Mouse (Mus musculus) cerebellum, postnatal 25 days (tissue): ENCODE results near the gene Prex1.

Experiments used
- DNase-seq, 2 experiments: peaks; one replicate each; pipeline ENCODE4 v3.0.0; 2021; ENCODE audit warnings: mixed read lengths in 2 of 2

The Prex1 gene

DNA sequence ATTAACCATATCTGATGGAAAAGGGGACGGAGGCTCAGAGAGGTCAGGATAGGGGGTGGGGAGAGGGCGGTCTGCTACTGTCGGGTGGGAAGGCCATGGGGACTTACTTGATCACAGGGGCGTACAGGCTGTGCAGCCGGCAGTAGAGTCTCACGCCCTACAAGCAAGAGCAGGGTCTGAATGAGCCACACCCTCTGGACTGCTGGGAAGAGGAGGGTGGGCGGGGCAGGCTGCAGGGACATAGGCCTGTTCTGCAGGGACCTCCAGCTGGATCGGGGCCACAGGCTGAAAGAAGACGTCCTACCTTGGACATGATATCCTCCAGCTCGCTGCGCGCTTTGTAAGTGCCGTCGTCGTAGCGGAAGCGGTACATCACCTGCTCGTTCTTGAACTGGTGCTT lies 112.2 kb downstream of the Prex1 start:
- DNase-seq, result no peak

DNA sequence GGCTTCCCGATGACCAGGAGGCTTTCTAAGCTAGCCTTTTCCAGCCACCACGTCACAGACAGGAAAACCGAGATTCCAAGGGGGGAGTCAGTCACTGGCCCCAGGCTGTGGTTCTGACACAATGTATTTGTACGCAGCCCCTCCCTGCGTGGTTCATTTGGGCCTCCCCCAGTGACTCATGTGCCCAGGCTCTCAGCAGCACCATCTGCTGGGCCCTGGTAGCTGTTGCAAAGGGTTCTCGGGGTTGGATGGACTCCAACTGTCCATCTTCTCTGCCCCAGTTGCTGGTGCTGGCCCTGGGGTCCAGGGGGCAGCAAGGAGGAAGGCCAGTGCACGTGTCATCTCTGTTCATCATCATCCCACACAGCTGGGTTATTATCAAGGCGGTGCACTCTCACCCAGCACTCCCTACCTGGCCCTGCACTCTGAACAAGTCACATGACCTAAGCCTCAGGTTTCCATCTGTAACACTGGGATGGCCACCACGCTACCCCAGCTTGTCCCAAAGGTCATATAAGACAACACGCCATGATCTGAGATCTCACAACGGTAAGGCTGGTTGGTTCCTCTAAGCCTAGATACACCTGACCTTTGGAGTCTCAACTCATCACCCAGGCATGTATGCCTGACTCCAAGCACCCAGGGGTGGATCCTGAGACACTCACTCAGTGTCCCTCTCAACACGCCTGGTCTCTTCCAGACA lies 115.0 kb downstream of the Prex1 start:
- DNase-seq, result no peak

DNA sequence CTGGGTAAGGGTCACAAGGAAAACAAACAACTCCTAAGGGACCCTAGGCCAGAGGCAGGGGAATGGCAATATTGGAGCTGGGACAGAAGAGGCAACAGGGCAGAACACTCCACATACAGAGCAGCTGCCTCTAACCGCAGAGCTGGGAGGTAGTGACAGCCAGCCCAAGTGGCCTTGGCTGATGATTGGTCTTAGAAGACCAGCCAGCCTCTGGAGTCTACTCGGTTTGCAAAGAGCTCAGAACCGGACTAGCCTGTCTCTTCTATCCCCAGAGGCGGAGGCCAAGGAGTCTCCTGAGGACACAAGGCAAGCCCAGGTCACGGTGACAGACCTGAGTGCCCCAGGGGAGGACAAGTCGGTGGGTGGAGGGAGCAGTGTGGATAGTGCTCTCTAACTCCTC lies 115.9 kb downstream of the Prex1 start:
- no peak for DNase-seq

DNA sequence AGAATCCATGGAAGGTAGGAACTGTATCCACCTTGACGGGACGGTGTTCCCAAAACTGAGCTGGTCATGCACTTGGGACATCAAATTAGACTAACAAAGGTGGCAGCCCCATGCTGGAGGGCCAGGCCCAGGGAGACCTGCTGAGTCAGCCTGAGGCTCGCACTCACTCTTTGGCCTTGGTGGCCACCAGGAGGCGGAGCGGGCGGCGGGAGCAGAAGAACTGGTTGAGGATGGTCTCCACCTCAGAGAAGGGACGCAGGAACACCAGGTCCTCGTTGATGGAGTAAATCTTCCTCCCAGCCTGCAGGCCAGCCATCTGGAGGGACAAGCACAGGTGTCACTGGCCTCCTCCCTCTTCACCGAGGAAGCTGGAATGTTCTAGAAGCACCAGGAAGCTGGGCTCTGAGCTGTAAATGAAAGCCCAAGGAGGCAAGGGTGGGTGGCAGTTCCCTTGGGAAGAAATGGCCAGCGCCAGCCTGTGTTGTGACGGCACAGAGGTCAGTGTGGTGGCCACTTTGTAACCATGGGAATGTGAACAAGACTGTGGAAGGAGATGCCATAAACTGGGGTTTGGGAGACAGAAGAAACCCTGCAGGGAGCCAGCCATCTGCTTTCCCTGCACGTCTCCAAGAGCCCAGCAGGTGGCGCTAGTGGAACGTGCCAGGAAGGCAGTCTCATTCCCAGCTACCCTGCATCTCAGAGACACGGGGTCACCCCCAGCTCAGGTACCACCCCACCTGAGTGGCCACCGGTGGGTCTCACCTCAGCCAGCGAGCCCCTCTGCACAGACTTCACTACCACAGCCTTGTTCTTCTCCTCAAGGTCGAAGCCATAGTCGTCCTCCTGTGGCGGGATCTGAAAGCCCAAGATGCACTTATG lies 121.4 kb downstream of the Prex1 start:
- DNase-seq, result peak; percentile 91

DNA sequence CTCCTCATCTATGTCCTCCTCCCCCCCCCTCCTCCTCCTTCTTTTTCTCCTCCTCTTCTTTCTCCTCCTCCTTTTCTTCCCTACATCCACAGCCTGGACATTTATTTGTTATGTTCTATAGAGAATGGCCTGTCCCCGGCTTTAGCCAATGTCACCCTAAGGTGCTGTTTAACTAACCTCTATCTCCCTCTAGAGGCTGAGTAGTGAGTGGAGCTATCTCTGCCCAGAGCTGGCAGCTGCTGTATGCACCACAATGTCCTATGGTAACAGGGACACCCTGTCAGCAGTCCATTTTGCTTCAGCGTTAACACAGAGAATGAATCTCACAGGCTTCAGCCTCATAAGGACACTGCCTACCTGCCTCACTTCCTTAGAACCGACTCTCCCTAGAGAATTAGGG lies 129.1 kb downstream of the Prex1 start:
- no peak for DNase-seq

DNA sequence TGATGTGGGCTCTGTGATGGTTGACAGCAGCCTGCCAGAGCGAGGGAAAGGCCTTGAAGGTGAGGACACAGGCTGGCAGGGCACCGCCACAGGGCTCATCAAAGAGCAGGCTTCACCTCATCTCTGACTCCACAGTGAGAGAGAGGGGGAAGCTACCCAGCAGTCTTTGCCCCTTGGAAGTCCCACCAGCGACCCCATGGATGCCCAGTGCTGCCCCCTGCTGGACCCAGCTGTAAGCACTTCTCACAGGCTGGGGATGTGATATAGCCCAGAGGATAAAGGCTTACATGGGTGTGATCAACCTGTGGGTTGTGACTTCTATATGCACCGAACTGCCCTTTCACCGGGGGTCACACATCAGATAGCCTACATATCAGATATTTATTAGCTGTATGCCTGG lies 130.3 kb downstream of the Prex1 start:
- DNase-seq, result no peak

DNA sequence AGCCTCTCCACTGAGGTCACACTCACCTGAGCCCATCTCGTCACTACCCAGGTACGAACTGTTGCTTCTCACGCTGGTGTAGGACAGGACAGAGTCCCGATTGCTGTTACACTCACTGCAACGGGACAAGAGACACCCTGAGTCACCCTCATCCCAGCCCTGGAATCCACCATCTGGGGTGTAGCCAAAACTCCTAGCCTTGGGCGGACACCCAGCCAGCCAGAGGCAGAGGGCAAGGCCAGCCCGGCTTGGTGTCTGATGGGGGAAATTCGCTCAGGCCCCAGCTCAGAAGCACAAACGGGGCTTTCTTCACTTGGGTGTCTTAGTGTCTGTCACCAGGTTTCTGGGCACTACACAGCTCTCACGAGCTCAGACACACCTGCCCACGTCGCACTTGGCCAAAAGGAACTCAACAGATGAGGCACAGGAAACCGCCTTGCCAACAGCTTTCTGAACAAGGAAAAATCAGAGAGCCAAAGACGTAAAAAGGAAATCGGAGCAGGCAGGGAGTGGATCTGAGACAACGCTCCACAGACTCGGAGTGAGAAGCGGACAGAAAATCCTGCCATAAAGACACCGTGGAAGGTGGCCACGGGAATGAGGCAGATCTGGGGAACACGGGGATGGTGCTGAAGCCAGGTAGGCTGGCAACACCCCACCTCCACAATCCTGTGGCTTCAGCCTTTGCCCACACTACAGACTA lies 131.6 kb downstream of the Prex1 start:
- no peak for DNase-seq

DNA sequence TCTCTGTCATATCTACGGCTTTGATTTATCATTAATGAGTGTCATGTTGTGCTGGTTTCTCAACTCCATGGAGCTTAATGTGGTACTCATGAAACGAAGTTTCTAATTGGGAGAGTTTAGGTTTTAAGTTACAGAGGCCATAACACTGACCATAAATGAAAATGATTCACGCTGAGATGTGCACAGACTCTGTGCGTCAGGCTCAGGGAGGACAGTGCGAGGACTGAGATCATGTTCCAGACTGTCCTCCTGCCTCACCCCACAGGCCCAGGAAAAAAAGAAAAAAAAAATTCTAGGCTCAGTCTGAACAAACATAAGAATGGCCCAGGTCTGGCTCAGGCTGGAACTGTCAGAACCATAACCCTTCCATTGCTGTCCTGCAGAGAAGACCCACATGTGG lies 133.8 kb downstream of the Prex1 start:
- DNase-seq, result no peak

DNA sequence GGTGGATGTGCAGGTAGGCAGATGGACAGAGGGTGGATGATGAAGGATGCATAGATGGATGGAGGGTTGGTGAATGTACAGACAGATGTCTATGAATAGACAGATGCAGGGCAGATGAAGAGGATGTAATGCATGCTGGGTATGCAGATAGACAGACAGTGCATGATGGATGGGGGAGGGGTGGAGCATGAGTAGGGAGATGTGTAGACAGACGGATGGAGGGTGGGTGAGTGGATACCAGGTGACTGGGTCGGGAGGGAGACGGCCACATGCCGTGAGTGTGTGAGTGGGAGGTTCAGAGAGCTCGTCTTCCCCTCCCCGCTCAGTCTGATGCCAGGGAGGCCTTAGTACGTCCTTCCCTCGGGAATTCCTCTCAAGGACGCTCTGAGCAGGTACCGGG lies 134.3 kb downstream of the Prex1 start:
- DNase-seq, result no peak

DNA sequence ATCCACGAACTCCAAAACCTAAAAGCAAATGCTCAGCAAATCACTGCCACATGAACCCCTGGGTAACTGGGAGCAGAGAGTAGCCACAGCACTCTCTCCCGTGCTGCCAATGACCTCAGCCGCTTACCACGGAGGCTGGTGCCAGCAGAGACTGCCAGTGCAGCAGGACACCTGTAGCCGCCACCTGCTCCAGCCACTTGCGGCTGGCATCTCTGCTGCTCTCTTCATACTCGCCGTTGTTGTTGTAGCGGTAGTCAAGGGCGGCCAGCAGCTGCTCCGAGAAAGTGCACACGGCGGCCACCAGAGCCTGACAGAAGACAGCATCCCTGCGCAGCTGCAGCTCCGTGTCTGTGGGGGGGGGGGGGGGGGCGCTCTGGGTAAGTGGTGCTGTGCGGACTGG lies 138.2 kb downstream of the Prex1 start:
- DNase-seq, result peak; percentile 73 to 83

DNA sequence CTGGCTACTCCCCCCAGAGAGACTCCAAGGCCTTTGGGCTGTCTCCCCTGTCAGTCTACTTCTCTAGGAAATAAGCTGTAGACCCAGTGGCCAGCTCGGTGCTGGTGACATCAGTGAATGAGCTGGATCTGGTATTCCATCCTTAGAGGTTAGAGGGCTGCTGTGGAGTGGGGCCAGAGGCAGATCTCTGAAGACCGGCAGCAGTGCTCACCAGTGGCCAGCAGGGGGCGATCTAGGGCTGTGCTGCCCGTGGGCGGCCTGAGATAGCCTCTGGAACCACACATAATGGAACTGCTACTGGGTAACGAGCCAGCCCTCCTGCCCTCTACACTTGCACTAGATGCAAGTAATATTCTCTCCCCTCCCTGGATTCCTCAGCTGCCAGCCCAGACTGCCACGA lies 138.7 kb downstream of the Prex1 start:
- peak; percentile 73 to 86 for DNase-seq

DNA sequence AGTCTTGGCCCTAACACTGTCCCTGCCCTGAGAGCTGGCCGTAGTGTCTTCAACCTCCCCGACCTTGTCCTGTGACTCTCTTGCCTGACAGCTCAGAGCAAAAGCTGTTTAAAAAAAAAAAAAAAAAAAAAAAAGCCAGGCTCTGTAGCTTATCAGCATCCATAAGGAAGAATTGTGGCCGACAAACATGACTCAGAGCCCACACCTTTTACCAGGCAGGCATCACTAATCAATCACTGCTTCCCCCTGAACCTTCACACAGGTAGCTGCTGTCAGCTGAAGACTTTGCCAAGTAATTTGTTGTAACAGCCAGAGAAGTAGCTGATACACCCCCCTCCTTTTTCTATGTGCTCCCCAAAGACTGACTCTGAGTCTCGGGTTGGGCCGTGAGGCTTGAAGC lies 140.0 kb downstream of the Prex1 start:
- no peak for DNase-seq

DNA sequence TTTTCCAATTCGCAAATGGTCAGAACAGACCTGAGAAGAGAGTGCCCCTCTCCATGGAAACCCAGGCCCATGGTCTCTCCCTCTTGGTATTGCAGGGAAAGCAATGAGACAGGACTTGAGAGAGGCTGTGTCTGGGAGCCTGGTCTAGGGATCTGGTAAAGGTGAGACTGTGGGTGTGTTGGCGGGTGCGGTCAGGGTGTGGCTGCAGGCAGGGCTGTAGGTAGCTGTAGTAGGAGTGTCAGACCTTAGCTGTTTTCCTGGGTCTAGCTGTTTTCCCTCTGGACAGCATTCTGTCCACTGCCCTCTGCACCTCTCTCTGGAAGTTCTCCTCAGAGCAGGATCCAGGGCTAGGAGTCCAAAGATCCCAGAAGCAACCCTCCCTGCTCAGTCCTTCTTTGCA lies 141.3 kb downstream of the Prex1 start:
- no peak for DNase-seq

DNA sequence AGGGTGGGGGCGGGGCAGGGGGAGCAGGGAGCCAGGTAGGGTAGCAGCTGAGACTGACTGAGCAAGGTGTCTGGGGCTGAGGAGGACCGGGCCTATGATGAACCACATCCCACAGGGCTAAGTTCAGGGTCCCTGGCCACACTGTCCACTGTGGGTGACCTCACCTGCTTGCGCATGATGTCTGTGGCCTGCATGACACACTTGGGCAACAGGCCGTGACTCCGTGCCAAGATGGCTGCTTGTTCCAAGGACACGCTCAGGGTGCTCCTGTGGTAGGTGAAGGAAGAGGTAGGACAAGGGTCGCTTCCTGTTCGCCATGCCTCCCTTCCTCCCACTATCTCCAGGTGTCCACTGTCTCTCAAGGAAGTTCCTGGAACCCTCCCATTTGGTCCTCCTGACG lies 144.4 kb downstream of the Prex1 start:
- no peak for DNase-seq

DNA sequence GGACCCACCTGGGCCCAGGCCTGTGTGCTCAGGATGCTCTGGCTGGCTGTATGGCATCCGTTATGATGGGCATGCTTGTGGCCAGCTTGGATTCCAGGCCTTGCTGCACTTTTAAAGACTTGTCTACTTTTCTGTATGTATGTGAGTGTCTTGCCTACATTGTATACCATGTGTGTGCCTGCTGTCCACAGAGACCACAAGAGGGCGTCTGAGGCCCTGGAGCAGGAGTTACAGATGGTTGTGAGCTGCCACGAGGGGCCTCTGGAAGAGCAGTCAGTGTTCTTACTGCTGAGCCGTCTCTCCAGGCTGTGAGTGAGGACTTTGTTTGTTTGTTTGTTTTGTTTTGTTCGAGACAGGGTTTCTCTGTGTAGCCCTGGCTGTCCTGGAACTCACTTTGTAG lies 148.1 kb downstream of the Prex1 start:
- DNase-seq, result no peak

DNA sequence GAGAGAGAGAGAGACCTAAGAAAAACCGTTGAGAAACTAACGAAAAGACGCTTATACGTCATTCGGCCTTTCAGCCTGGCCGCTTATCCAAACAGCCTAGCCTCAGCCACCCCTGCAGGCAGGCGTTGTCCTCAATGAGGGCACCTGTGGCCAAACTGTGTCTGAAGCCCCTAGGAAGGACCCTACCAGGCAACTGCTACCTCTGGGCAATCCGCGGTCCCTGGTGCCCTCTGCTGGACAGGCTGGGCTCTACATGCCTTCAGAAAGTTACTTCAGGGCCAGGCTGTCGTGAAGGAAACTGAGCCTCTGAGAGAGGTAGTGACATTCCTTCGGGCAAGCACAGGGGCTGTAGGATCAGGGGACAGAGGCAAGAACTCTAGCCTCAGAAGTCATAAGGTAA lies 149.2 kb downstream of the Prex1 start:
- peak; percentile 60 to 74 for DNase-seq

DNA sequence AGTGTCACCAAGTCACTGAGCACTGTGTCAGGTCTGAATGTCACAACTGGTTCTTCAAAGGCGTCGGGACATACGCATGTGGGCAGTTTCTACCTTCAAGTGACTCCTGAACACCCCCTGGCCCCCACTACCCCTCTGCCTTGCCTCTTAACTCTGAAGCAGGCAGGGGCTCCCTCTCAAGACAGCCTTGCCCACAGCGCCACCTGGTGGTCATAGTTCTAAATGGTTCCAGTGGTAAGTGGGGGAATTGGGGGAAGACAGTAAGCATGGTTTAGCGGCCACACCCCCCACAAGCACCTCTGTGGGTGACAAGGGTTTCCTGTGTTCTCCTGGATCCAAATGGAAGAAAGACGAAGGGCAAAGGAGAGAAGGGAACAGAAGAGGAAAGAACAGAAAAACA lies 149.7 kb downstream of the Prex1 start:
- DNase-seq, result peak; percentile 76 to 89

DNA sequence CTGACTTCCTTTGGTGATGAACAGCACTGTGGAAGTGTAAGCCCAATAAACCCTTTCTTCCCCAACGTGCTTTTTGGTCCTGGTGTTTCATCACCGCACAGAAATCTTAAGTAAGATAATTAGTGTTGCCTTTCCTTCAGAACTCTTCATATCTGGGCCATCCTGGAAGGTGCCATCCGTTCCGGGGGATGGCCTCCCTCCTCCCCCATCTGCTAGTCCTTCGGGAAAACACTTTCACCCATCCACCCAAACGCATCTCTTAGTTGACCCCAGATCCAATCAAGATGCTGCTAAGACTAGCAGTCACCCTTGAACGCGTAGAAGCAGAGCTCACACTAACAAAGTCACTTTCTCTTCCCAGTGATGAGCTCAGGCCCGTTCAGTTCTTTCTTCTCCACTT lies 150.6 kb downstream of the Prex1 start:
- no peak for DNase-seq

DNA sequence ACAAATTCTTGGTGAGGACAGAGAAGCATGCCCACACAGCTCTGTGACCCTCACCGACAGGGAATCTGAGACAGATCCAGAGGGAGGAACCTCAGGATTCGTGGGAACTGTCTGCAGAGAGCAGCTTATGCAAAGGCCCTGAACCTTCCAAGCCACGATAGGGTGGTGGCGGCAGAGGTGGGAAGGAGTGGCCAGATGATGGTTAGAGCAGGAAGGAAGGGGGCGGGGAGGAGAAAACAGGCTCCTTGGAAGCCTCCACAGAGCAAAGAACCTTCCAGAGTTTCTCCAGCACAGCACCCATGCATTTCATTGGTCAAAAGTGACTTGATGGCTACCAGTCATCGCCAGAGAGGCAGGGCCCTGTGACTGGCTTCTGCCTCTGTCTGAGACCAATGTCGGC lies 151.9 kb downstream of the Prex1 start:
- no peak for DNase-seq

DNA sequence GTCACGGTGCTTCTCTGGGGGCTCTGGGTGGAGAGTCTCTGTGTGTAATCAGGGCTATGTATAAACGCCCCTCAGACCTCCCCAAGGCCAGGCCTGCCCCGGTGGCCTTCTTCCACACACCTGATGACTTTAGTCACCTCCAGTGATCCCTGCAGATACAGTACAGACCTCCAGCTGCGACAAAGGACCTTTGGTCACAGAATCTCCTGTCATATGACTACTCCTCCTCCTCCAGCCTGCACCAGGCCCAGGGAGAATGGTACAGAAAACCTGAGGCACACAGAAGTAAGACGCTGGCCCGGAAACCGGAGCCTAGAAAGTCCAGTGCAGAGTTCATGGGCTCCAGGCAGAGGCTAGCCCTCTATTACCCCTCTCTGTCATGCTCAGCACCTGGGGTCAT lies 152.8 kb downstream of the Prex1 start:
- DNase-seq, result no peak

DNA sequence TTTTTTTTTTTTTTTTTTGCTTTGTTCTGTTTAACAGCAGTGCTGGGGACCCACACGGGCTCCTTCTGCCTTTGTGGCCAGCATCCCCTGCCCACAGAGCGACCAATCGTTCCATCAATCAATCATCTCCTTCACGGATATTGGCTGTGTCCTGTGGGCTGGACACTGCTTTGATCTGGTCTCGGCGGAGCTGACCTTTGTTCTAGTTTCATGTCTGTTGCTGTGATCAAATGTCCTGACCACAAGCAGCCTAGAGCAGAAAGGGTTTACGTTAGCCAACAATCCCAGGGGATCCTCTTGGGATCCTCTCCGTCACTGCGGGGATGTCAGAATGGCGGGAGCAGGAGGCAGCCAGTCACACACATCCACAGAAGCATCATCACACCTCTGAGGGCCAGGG lies 154.1 kb downstream of the Prex1 start:
- DNase-seq, result no peak

DNA sequence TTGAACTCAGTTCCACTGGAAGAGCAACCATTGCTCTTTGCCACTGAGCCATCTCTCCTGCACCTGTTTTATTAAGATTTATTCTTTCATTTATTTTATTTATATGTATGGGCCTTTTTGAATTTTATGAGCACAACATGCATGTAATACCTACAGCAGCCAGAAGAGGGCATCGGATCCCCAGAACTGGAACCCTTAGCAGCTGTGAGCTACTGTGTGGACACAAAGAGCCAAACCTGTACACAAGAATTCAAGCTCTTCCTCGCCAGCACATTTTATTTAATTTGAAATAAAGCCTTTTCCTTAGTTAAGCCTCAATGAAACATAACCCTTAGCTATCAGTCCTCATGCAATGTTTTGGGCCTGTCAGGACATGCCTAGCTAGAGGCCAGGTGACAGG lies 158.1 kb downstream of the Prex1 start:
- DNase-seq, result peak in 1 of 2 experiments; percentile 59

DNA sequence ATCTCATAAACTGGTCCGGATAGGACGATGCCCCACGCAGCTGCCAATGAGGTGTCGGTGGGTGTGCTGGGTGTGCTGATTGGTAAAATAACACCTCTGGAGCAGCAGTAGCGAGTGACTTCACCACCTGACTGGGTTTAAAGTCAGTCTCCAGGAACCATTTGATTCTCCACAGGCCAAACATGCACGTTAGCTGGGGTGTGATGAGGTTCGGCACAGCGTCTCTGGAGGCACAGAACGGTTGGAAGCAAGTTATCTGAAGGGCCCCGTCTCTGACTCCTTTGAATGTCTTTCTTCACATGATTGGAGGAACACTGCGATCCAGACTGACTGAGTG lies 159.5 kb downstream of the Prex1 start:
- no peak for DNase-seq
